Mouse (Mus musculus) brain, embryonic 14.5 days (tissue): ENCODE data around the gene Ccr4.

Source experiments
- CTCF ChIP-seq: fragments of 200-500 bp; IDR thresholded peaks from 2 replicates; pipeline ENCODE4 v1.5.1; 2012; ENCODE audit warnings: inconsistent platforms, mild to moderate bottlenecking, moderate library complexity, borderline replicate concordance; ENCODE audit not compliant: insufficient read depth, insufficient read length; ENCODE audit errors: extremely low read depth
- POLR2A ChIP-seq: fragments of 200-500 bp; IDR thresholded peaks from 2 replicates; pipeline ENCODE4 v1.6.1; 2012; ENCODE audit warnings: mild to moderate bottlenecking, inconsistent platforms, borderline replicate concordance; ENCODE audit not compliant: poor library complexity, insufficient read depth, insufficient read length, severe bottlenecking; ENCODE audit errors: extremely low read depth

- no peak for TF ChIP-seq POLR2A
- TF ChIP-seq CTCF, result peak; percentile 62; the same call in 1 of the 2 replicates
Measured at GRCm38 (mm10) chr9:114499783-114500515, 4.8 kb downstream of the Ccr4 start.
